Mouse (Mus musculus): ENCODE data around the gene Neurl3.

Neurl3 gene

DNA sequence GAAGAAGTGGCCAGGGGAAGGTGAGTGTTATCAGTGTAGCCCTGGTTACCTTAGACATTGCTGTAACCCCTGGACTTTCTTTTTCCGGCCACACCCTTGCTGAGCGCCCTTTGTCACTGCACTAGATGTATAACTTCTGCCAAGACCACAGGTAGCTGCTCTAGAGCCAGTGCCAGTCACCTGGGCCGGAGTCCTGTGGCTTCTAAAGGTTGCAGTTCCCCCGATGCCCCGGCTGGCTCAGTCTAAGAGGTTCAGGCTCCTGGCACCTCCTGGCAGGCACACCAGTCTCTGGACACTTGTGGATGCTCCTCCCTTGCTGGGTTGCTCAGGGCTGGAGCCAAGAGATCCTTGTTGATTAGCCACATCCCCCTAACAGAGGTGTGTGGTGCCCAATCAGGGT, at the start of gene Neurl3:
Gene Neurl3 (minus strand): TSS at position 225 of the 400 bp plus-strand sequence.
- no peak for DNase-seq (ENCODE audit: low read depth, low spot score)

DNA sequence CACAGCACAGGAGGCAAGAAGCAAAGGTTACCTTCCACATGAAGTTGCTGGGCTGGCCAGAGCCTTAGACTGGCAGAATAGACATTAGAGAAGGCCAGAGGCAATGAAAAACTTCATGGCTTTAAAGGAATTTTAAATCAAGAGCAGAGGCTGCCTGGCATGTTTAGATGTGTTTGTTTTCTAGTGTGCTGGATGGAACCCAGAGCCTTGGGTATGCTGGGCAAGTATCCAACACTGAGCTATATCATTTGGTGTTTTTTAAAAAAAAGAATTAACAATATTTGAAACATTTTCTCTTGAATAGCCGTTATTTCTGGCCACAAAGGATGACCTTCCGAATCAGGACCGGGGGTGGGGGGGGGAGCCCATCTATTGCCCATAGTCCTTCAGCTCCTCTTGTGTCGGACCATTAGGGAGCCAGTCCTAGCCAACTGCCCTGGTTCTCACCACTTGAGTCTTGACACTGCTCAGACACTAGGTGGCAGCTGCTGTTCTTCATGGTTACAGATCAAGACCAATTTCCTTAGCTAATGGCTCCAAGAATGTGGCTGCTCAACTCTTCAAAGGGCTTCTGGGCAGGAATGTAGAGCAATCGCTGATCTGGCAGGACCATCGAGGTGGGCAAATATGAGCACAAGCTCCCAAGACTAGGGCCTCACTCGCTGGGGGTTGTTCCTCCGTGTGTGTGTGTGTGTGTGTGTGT, 49.4 kb upstream of the Neurl3 start:
- DNase-seq (ENCODE audit: low read depth, low spot score): peak; percentile 32

DNA sequence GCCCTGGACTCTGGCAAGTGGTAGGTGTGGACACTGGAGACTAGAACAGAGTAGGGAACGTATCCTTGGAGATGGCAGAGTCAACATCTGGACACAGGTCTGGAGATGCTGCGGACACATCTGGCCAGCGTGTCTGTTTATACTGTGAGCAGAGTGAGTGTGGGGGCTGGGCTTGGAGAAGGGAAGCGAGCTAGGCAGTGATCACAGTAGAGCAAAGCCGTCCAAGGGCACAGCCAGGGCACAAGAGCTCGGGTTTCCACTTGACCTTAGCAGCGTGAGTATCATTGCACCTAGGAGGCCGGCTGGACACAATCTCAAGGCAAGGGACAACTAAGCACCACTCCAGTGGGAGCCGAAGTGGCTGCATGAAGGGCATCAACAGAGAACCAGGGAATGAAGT, 48.6 kb upstream of the Neurl3 start:
- no peak for DNase-seq (ENCODE audit: low read depth, low spot score)

DNA sequence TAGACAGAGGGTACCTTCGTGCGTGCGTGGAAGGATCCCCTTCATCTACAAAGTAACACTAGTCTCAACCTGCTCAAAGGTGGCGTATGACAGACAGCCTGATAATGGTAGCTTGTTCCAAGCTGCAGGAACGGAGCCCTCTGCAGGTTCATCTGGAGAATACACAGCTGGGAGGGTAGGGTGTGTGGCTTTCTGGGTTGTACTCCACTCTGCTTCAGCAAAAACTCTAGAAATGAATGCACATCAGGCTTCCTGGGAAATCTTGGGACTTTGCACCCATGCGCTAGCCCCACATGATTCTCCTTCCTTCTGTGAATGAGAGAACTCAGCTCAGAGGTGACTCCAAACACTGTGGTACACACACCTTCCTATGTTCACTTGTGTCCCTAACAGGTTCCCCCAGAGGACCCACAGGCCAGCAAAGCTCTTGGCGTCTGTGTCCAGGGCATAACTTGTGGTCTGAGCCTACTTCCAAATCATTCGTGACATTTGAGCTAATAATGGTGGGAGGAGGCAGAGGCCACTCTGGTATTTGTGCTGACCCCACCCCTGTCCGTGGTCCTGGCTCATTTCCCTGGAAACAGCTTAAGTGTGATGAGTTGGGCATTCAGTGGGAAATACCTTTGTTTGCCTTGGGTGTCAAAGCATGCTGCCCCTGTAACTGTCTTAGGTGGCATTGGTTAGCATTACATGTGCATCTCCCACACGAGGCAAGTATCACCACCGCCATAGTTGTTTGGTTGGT, 47.5 kb upstream of the Neurl3 start:
- DNase-seq (ENCODE audit: low read depth, low spot score): no peak

DNA sequence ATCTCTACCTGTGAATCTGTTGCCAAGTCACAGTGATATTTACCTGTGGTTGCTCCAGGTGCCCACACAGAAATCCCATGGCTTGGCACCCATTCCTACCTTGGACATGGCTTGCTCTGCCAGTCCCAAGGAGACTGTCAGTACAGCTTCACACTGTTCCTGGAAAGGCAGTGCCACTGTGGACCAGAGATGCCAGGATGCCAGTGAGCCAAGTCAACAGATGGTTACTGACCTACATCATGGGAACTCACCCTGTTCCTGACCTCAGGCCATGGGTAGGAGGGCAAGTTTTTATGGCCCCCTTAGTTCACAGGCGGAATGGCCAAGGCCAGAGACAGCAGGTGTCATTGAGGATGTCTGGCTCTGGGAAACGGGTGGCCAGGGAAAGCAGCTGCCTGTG, 46.7 kb upstream of the Neurl3 start:
- DNase-seq (ENCODE audit: low read depth, low spot score): no peak

DNA sequence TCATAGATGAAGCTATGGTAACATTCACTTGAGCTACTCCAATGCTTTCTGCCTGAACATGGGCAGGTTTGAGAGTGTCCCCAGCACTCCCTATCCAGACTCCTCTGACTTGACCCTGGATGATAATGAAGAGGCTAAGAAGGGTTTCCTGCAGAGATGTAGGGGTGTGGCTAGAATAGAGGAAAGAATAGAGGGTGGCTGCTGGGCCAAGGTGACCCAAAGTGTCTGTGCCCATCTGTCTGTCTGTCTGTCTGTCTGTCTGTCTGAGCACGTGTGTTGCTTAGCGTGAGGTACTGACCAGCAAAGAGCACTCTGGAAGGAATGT, 41.3 kb upstream of the Neurl3 start:
- no peak for DNase-seq (ENCODE audit: low read depth, low spot score)

DNA sequence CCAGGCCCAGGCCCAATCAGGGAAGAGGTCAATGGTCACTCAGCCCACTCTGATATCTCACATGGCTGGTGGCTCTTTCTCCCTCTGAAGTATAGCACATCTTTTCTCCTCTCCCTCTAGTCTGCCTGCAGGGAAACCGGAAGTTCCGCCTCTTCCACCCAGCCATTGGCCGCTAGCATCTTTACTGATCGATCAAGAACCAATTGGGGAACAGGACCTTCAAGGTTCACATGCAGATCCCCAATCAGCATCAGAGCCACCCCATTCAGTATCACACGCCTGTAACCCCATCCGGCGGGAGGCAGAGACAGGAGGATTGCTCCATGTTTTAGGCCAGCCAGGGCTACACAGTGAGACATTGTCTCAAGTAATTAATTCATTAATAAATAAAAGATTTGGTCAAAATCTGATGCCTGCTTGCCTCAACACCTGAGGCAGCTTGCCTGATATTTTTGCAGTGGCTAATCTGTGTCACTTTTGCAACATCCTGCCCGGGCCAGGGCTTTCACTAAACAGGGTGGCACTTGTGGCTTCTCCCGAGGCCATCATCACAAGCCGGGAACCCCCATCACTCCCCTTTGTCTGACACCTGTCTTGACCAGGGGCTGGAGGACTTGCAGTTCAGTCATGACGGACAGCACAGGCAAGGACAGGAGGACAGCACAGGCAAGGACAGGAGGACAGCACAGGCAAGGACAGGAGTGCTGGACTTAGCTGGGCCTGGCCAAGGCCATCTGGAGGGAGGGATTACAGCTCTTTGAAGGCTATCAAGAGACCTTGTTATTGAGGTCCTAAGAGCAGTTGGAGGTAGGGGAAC, 40.7 kb upstream of the Neurl3 start:
- DNase-seq (ENCODE audit: low read depth, low spot score): no peak

DNA sequence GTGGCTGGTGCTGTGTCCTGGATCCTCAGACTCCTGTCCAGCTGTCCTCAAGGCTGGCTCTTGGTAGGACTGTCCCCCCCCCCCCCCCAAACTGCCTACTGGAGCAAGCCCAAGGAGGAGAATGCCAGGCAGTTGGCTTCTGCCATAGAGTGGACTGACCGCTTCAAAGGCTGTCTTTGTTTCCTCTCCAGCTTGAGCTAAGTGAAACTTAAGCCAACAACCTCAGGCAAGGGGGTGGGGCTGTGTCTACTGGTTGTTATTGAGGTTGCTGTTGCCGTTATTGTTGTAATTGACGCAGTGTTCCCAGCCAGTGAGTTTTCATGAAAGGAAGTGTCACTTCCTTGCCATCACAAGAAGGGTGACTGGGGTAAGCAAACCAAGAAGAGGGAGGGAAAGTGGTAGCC, 35.0 kb upstream of the Neurl3 start:
- peak; percentile 30 for DNase-seq (ENCODE audit: low read depth, low spot score)

DNA sequence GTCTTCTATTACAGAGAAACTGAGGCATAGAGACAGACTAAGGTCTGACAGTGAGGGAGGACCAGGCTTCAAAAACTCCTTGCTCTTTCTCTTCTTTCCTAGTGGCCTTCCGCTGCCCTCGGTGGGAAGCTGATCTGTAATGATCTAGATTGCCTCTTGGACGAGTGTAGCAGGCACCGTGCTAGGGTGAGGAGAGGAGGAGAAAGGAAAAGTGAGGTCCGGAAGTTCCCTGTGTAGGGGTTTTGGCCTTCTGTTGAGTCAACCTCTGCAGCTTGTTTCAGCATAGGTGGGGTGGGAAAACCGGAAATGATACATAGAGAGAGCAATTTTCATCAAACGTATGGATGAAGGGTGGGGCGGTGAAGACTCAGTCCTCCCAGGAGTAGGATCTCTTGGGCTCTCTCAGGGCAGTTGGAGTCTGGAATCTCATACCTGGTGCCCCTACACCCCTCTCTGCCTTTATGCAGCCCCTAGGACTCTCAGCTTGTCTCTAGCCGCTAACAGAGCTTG, 34.5 kb upstream of the Neurl3 start:
- no peak for DNase-seq (ENCODE audit: low read depth, low spot score)

DNA sequence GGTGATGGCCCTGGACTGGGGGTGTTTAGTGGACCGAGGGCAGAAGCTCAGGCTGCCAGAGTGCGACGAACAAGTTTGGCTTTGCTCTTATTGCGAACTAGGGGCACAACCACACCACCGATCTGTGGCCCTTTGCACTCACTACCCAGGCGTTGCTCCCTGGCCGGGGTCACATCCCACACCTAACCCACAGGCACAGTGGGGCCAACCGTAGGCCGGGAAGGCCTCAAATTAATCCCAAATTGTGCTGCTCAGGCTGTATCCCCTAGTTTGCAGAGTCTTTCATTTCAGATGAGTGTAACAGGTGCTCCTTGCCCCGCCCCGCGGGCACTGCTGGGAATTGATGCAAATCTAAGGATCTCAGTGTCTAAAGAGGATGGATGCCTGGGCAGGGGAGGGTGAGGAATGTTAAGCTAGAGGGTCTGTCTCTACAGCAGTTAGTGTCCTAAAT, 34.0 kb upstream of the Neurl3 start:
- DNase-seq (ENCODE audit: low read depth, low spot score): no peak

DNA sequence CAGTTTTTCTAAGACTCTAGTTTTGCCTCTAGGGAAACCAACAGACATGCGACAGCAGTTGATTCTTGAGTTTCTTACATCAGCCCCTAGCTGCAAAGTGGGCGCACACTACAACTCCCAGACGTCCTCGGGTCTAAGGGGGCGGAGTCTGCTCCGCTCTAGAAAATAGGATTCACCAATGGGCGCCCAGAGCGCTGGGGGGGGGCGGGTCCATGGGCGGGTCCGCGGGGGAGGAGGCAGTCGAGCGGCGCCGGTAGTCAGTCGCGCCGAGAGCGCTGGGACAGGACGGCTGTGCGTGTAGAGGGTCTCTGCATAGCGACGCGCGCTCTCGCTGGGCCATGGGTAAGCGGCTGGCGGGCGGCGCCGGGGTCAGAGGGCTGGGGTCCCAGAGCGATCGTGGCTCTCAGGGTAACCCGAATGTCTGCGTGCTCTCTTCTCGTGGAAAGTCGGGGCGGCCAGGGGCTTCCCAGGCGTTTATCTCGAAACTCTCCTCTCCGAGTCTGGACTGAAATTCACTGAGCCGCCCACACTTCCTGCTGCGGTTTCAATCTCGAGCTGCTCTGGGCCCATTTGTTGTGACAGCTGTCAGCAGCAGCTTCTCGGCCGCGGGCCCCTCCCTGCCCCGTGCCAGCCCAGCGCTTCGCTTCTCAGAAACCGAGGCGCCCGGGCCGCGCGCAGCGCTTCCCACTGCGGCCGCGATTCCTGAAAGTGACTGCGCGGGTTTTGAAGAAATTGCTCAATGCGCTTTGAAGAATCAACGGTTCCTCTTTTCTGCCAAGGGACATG, 33.2 kb upstream of the Neurl3 start, which contains the start of gene Arid5a:
Gene Arid5a (plus strand): TSS at position 239 of the 786 bp plus-strand sequence.
- peak; percentile 87 for DNase-seq (ENCODE audit: low read depth, low spot score)

DNA sequence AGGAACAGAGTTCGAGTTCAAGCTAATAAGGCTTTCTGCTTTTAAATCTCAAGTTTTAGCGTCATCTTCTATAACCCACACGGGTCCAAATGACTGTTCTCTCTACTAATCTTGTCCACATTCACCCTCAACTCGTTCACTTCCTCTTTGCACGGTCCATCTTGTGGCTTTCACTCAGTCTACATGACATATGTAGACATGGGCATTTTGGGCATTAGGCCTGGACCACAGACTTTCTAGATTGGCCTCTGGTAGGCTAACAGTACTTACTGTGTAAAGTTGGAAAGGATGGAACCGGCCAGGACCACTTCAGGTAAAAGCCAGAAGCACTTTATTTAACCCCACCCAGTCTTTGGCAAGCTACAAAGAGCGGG, 32.6 kb upstream of the Neurl3 start:
- no peak for DNase-seq (ENCODE audit: low read depth, low spot score)

DNA sequence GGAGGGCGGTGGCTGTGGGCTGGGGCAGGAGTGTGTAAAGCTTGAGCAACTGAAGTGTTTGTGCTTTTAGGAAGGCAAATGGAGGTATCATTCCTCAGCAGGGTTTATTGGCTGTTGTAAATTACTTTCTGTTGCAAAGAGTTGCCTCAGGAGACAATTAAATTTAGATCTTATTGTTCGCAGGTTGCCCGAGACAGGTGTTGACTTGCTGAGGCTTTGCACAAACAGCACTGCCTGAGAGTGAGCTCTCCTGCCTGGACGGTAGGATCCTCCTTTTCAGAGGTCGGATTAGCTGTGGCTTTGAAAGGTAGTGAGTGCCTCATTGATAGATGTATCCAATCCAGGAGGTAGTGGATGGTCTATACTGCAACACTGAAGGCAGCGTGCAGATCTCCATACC, 31.6 kb upstream of the Neurl3 start:
- DNase-seq (ENCODE audit: low read depth, low spot score): no peak

DNA sequence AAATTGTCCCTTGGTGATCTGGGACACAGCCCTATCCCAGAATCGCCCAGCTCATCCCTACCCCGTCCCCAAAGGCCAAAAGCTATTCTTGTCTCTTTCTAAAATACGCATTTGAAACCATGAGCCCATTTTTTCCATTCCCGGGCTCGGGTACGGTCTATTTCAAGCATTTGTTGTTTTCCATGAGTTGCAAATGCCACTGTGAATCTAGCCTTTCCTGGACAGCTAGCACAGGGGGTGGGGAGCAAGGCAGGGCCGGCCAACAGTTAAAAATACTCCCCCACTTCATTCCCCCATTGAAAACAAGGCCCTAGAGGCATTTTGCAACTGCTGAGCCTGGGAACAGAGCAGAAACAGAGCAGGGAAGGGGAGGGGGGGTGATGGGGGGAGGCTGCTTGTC, 30.3 kb upstream of the Neurl3 start:
- DNase-seq (ENCODE audit: low read depth, low spot score): no peak

DNA sequence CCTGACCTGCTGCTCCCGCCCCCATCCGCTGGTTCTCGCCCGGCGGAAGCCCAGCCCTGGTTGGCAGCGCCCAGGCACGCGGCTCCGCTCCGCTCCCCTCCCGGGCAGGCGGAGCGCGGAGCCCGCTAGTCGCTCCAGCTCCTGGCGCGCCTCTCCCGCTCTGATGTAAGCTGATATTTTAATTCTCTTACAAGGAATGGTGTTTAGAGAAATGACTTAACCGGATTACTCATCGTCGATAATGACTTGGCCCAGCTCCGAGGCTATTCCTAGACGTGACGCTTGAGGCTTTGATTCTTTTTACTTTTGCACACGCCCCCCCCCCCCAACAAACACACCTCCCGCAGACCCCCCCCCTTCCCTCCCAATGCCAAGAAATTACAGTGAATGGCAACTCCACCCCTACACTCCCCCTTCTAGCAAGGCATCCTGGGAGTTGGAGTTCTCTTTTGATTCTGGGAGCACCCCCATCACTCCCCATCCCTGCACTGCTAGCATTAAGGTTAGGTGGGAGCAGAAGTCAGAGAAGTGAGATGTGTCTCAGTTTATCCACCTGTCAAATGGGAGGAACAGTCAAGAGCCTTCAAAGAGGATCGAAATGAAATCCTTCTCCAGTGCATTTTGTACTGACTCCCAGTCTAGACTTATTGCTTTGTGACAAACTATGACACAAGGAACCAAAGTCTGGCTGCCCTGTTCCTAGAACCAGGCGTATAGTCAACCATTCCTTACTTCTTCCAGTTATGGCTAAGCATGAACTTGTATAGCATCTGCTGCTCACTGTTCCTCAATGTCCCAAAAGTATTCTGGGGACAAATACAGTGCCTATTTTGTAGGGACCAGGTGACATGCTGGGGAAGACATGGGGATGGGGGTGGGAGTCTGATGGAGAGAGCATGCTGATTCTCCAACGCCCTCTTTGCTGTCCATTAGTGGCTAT, 29.2 kb upstream of the Neurl3 start:
- DNase-seq (ENCODE audit: low read depth, low spot score): peak; percentile 73

DNA sequence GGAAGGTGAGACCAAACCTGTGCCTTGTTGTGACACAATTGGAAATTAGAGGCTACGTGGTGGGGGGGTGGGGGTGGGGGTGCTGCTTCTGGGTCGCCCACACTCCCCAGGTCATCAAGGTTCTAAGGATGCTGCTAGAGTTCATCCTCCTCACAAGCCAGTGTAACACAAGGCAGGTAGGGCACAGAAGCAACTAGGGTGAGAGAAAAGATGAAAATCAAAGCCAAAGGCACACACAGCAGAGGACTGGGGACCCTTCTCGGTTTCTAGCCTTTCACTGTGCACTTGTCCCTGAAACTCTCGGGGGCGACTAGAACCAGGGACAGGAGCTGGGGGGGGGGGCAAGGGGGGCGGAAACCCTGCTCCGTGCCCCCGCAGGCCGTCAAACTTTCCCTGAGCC, 28.5 kb upstream of the Neurl3 start:
- DNase-seq (ENCODE audit: low read depth, low spot score): no peak

DNA sequence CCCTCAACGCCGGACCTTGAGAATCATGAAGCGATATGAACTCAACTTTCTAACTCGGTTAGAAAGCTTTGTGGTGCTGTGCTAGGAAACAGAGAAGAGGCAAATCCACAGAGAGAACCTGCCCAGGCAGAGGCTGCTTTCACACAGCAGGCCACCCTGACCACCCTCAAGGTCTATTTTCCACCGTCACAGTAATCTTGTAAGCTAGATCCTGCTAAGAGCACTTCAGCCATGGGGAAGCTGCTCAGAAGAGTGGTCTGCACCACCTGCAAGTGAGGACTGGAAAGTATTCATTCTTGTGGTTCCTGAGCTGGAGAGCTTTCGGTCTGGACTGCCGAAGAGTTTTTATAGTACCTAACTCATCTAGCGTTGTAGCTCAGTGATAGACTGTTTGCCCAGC, 27.8 kb upstream of the Neurl3 start:
- DNase-seq (ENCODE audit: low read depth, low spot score): no peak

DNA sequence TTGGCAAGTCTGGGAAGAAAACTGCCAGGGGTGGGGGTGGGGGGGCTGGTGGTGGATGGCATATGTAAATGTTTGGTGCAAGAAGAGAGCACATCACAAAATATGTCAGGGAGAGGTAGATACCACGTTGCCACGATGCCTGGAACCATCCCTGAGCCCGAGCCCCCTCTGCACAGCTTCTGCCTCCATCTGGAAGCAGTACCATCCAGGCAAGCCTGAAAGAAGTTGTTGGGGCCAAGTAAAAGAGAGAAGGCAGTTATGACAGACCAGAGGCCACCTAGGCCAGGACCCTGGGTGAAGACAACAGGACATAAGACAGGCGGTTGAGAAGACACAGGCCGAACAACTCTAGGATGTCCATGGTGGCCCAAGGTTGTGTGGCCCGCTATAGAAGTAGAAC, 26.0 kb upstream of the Neurl3 start:
- DNase-seq (ENCODE audit: low read depth, low spot score): no peak

DNA sequence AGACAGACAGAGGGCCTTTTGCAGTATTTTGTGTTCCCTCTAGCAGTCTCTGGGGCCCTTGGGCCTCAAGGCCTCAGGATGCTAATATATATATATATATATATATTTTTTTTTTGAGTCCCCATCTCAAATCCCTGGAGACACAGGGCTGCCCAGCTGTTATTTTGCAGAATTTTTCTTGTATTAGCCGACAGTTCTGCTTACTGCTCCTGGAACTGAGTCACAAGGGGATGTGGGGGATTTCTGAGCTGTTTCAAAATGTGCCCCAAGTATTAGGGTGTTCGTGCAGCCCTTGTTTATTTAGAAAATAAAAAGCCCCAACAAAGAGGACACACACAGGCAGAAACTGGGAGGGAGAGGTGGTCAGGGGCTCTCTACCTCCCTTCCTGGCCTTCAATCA, 25.2 kb upstream of the Neurl3 start:
- no peak for DNase-seq (ENCODE audit: low read depth, low spot score)

DNA sequence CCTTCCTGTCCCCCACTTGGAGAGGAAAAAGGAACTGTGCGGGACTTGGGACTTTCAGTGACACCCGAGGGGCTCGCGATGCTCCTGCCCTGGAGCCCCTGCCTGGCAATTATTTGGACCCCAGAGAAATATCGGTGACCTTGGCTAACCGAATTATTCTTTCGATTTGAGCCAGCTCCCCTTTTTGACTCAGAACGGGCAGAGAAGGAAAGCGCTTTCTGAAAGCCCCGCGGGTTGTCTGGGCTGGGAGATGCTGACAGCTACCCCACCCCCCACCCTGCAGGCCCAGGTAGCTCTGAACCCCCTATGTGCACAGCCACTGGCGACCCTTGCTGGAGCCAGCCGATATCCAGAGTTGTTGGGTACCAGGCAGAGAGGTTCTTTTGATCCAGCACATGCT, 24.6 kb upstream of the Neurl3 start:
- DNase-seq (ENCODE audit: low read depth, low spot score): no peak

Measured in brain, embryonic 18.5 days (tissue).